Mouse (Mus musculus) frontal cortex, postnatal 25 days (tissue): Measurements from ENCODE around the gene Etfrf1.

Source experiments
- DNase-seq, 2 experiments: peaks; one replicate each; pipeline ENCODE4 v3.0.0; 2022; ENCODE audit warnings: low spot score in 2 of 2

Etfrf1 gene

GRCm38 (mm10) chr6:145226296-145226695 is 15.4 kb downstream of the Etfrf1 start:
- DNase-seq = no peak

DNA sequence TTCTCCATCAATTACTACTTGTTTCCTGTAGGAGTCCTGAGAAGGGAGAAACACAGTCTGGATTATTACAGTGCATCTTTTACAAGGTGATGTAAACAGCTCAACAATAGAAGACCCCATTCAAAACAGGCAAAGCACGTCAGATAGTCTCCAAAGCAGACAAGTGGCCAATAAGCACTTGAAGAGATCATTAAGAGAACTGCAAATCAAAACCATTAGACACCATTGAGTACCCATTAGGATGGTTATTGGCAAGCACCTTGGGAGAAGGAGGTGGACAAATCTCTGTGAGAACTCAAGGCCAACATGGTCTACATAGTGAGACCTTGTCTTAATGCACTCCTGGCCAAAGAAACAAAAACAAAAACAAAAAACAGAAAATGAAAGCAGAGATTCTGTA is 23.5 kb downstream of the Etfrf1 start:
- DNase-seq = no peak

- DNase-seq = no peak
Observed at GRCm38 (mm10) chr6:145235367-145235766, 24.4 kb downstream of the Etfrf1 start.

DNA sequence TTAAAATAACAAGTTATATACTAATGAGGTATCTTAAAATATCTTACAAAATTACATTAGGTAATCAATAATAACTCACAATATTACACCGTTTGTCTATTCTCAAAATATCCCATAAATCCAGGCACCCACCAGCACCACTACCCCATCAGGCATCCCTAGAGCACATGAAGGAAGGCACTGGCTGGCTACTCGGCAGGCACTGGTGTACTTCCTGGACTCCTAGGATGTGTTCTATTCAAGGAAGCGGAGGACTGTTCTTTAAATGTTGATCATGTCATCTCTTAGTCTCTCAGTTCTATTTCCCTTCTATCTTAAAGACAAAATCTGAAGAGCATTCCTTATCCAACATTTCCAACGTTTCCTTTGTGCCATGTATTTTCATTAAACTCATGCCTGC is 26.2 kb downstream of the Etfrf1 start:
- no peak for DNase-seq

- no peak for DNase-seq
Observed at GRCm38 (mm10) chr6:145240285-145240684, 29.4 kb downstream of the Etfrf1 start.

DNA sequence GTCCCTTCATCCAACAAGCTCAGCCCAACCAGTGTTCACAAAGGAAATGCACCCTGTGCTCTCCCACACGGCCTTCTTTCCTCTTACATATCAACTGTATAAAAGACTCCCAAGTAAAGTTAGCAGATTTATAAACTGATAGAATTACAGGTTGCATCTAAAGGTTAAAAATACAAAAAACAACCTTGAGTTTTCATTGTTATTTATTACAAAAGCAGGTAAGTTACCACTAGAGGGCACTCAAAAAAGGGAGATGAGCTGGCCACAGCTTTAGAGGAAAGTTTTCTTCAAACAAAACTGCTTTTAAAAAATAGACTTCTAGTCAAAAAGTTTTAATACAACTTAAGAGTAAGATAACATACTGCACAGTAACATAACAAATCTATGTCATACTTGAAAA is 31.6 kb downstream of the Etfrf1 start:
- DNase-seq = no peak

DNA sequence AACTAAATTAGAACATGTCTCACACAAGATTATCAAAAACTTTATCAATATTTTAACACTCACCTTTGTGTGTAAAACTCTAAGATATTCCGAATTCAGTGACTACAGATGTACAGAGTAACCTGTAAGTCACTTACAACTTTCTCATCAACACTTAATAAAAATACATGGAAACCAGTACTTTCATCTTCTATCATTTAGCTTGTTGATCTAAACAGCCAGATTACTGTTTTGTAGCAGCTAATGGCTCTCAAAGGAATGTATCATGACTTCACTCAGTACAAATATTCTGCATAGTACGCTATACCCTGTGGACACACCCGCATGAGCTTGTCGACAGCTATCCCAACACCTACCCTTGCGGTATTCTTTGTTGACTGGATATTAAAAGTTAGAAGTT is 35.9 kb downstream of the Etfrf1 start:
- DNase-seq = no peak

- DNase-seq = no peak
Observed at GRCm38 (mm10) chr6:145247886-145248285, 37.0 kb downstream of the Etfrf1 start.

GRCm38 (mm10) chr6:145249291-145250184 is 38.6 kb downstream of the Etfrf1 start:
- DNase-seq = peak; percentile 21 to 29

- peak; percentile 58 to 78 for DNase-seq
Observed at GRCm38 (mm10) chr6:145250185-145250791, 39.4 kb downstream of the Etfrf1 start, which contains the start of gene Kras. Gene Kras, minus strand, starts transcription at chr6:145250239.

GRCm38 (mm10) chr6:145250820-145251219 is 39.9 kb downstream of the Etfrf1 start:
- peak in 1 of 2 experiments; percentile 39 for DNase-seq

GRCm38 (mm10) chr6:145255952-145256700 is 45.2 kb downstream of the Etfrf1 start:
- no peak for DNase-seq

DNA sequence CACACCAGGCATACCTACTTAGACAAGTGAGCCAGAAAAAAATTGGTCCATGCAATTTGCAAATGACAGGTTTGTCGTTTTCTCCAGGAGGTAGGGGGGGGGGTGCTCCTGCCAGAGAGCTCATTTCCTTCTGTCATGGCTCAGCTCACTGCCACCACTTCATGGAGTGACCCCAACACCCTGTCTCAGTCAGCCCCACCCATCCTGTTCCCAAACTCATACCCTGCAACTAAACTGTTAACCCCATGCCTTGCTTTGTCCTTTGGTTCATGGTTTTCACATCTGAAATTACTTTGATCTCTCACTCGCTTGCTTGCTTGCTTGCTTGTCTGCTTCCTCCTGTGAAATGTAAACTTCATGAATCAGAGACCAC is 45.8 kb downstream of the Etfrf1 start:
- no peak for DNase-seq

DNA sequence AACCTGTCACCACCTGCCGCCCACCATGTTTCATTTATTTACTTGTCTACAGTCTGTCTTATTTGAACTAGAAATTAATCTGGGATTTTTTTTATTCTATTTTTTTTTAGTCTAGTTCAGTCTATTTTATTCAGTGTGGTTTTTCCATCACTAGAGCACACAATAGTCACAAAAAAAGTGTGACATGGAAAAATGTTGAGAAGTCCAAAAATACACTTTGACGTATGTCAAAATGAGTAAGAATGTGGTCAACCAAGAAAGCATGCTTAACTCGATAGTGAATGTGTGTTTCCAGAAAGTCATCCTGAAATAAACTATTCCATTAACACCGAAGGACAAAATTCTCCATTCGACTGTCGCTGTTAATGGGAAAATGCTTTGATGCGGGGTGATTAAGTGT is 51.4 kb downstream of the Etfrf1 start:
- DNase-seq = no peak
